Mouse (Mus musculus): ENCODE measurements around the gene Dpf1.

- TF ChIP-seq TAL1 (conservative IDR thresholded peaks at IDR 0.05; ENCODE audit: low read depth, low read length), result no peak
- TF ChIP-seq CTCF (IDR thresholded peaks at IDR 0.05; ENCODE audit: low read depth, low read length), result no peak
These were observed 9.5 kb upstream of the Dpf1 start for GRCm38 (mm10) chr7:29294111-29294761.

Measured in G1E (cell line).